15 mouse cellular contexts compared by ENCODE assay signal in genomic region chr1:135227339-135227950, GRCm38 (mm10). TPM values are rescaled to one million over a fixed set of nuclear protein-coding genes. Genes with fewer than 3 reads are reported as not detected.
A peak's percentile ranks its signal among the peaks of the same experiment; 100 is the strongest.
DNase-seq lines count a peak whose midpoint lies in the region; ATAC-seq lines count a peak whose summit lies in the region.
"Had no signal": no experiment of that assay in that cellular context is flagged by ENCODE, and none has a peak within 500 bp of the region (broad histone marks: within the 10 kb centered on the region; RNA-seq: fewer than 3 reads in every experiment).

No protein-coding gene starts in this region.

- ATAC-seq in kidney, embryonic 14.5 days (ENCODE audit: low FRiP score, low TSS enrichment), result no peak
- ATAC-seq in liver, embryonic 12.5 days, result no peak
- ATAC-seq: Patski had no signal

- intact Hi-C loops in left cerebral cortex, postnatal 10 days (cut with DNase I), result no loop called here

- H3K27me3 ChIP-seq in kidney, embryonic 14.5 days (ENCODE audit: control insufficient read depth, insufficient read depth, low read length), result no peaks in the 10 kb centered on the region
- peaks cover 21% of the 10 kb centered on the region; the same call in 1 of the 2 replicates for H3K27me3 ChIP-seq in liver, embryonic 12.5 days (replicated peaks)
- H3K27me3 ChIP-seq: Patski had no signal

- H3K9ac ChIP-seq in kidney, embryonic 14.5 days (ENCODE audit: low read depth, low read length), result no peak overlapping the region
- H3K9ac ChIP-seq in liver, embryonic 12.5 days, result no peak overlapping the region

- no peak overlapping the region for H3K27ac ChIP-seq in kidney, embryonic 14.5 days (ENCODE audit: low read depth, low read length)
- no peak overlapping the region for H3K27ac ChIP-seq in liver, embryonic 12.5 days

- no peak overlapping the region for H3K4me2 ChIP-seq in kidney, embryonic 14.5 days (replicated peaks; ENCODE audit: low read depth, low read length)
- no peak overlapping the region for H3K4me2 ChIP-seq in liver, embryonic 12.5 days

- no peaks in the 10 kb centered on the region for H3K36me3 ChIP-seq in kidney, embryonic 14.5 days (ENCODE audit: control insufficient read depth, insufficient read depth, low read length)
- no peaks in the 10 kb centered on the region for H3K36me3 ChIP-seq in liver, embryonic 12.5 days

- peak; percentile 69 for DNase-seq in kidney, adult 11 months
- peak; percentile 53 for DNase-seq in kidney, postnatal 14 days
- peak; percentile 79 to 89 for DNase-seq in lung, postnatal 4 days
- peak; percentile 44 to 74 for DNase-seq in urinary bladder, postnatal 4 days (ENCODE audit: low spot score in 2 of 2)
- no peak for DNase-seq in left cerebral cortex, postnatal 10 days (ENCODE audit: extremely low spot score in 1 of 2, low spot score in 2 of 2)
- no peak for DNase-seq in layer of hippocampus, adult 11-12 months (ENCODE audit: low spot score)
- DNase-seq: adrenal gland, postnatal 25 days; heart, postnatal 14 days had no signal

- H3K4me3 ChIP-seq in kidney, embryonic 14.5 days (ENCODE audit: low read length), result no peak overlapping the region
- H3K4me3 ChIP-seq in liver, embryonic 12.5 days, result no peak overlapping the region
- H3K4me3 ChIP-seq: myocyte had no signal

- WGBS in kidney, embryonic 14.5 days, result 80% methylated on average over 13 of the region's 13 CpGs
- 65% methylated on average over 13 of the region's 13 CpGs for WGBS in liver, embryonic 12.5 days (ENCODE audit: insufficient replicate concordance)

- no peaks in the 10 kb centered on the region for H3K9me3 ChIP-seq in kidney, embryonic 14.5 days (ENCODE audit: control insufficient read depth, low read length)
- no peaks in the 10 kb centered on the region for H3K9me3 ChIP-seq in liver, embryonic 12.5 days (replicated peaks)

- H3K4me1 ChIP-seq in kidney, embryonic 14.5 days (ENCODE audit: control insufficient read depth, insufficient read depth, low read length), result no peaks in the 10 kb centered on the region
- no peaks in the 10 kb centered on the region for H3K4me1 ChIP-seq in liver, embryonic 12.5 days

RNA-seq across cellular contexts. Expression of gene Elf3, which starts 30.9 kb away (rescaled TPM):
- polyA plus RNA-seq in kidney, embryonic 14.5 days (2014; fragmentation: Nextera tagmentation; extraction: Ambion mirVana), result 22.4 and 26.8 TPM in 2 replicates
- not detected for total RNA-seq in left cerebral cortex, postnatal 10 days (2021)
- 1.1 and 1.8 TPM in 2 replicates for polyA plus RNA-seq in liver, embryonic 12.5 days (2016; fragmentation: Nextera tagmentation; extraction: Ambion mirVana)
- total RNA-seq: layer of hippocampus, adult 18-20 months; megakaryocyte, adult 5-6 weeks had no signal
- polyA plus RNA-seq: testis, adult 2 months had no signal

RNA-seq across cellular contexts. Expression of gene Rnpep, which starts 56.4 kb away (rescaled TPM):
- polyA plus RNA-seq in kidney, embryonic 14.5 days (2014; fragmentation: Nextera tagmentation; extraction: Ambion mirVana), result 66.6 and 86.8 TPM in 2 replicates
- 10 to 100 TPM; 47.3 to 52.1 TPM for total RNA-seq in left cerebral cortex, postnatal 10 days (2021)
- polyA plus RNA-seq in liver, embryonic 12.5 days (2016; fragmentation: Nextera tagmentation; extraction: Ambion mirVana), result 36.6 and 38.6 TPM in 2 replicates

RNA-seq across cellular contexts. Expression of gene Gpr37l1, which starts 60.0 kb away (rescaled TPM):
- polyA plus RNA-seq in kidney, embryonic 14.5 days (2014; fragmentation: Nextera tagmentation; extraction: Ambion mirVana), result not detected in 2 replicates
- total RNA-seq in left cerebral cortex, postnatal 10 days (2021), result 10 to 100 TPM; 99.0 to 99.3 TPM
- not detected in 2 replicates for polyA plus RNA-seq in liver, embryonic 12.5 days (2016; fragmentation: Nextera tagmentation; extraction: Ambion mirVana)
- total RNA-seq: megakaryocyte, adult 5-6 weeks had no signal
- polyA plus RNA-seq: testis, adult 2 months had no signal

Comparison
In these comparisons a context has a peak if more than half of its experiments do, and no peak if none do; other contexts are left out.
1. DNase-seq: peak in kidney, adult 11 months (single experiment), kidney, postnatal 14 days (single experiment), lung, postnatal 4 days (2 of 2) and urinary bladder, postnatal 4 days (2 of 2); none in left cerebral cortex, postnatal 10 days (0 of 2) and layer of hippocampus, adult 11-12 months (single experiment).